Mouse (Mus musculus): ENCODE results near the gene Alox5.
"Not testable (repeated sequence)": the region's sequence is repeated elsewhere in the genome, so short reads cannot be mapped to it uniquely, and the experiment has no call there.

Alox5 gene

GRCm38 (mm10) chr6:116460544-116461283 is at the start of gene Alox5:
Gene Alox5, minus strand, starts transcription at chr6:116461178.
- DNase-seq (ENCODE audit: low spot score in 2 of 2), result peak; percentile 27 to 75

- DNase-seq (ENCODE audit: low spot score in 2 of 2), result not testable (repeated sequence)
These were observed 45.5 kb upstream of the Alox5 start, which contains the start of gene Olfr212 for GRCm38 (mm10) chr6:116506302-116507003. Gene Olfr212, plus strand, starts transcription at chr6:116506516.

GRCm38 (mm10) chr6:116495960-116496359 is 35.0 kb upstream of the Alox5 start:
- DNase-seq (ENCODE audit: low spot score in 2 of 2), result no peak

GRCm38 (mm10) chr6:116493742-116494141 is 32.8 kb upstream of the Alox5 start:
- no peak for DNase-seq (ENCODE audit: low spot score in 2 of 2)

- DNase-seq (ENCODE audit: low spot score in 2 of 2), result no peak
These were observed 27.8 kb upstream of the Alox5 start, which contains the start of gene Olfr211 for GRCm38 (mm10) chr6:116488791-116489190. Gene Olfr211, plus strand, starts transcription at chr6:116489091.

- no peak for DNase-seq (ENCODE audit: low spot score in 2 of 2)
These were observed 25.9 kb upstream of the Alox5 start for GRCm38 (mm10) chr6:116486833-116487232.

GRCm38 (mm10) chr6:116485081-116485480 is 24.1 kb upstream of the Alox5 start:
- DNase-seq (ENCODE audit: low spot score in 2 of 2), result no peak

GRCm38 (mm10) chr6:116468081-116468480 is 7.1 kb upstream of the Alox5 start:
- no peak for DNase-seq (ENCODE audit: low spot score in 2 of 2)

- no peak for DNase-seq (ENCODE audit: low spot score in 2 of 2)
These were observed 1.7 kb downstream of the Alox5 start for GRCm38 (mm10) chr6:116459232-116459631.

GRCm38 (mm10) chr6:116458728-116459127 is 2.2 kb downstream of the Alox5 start:
- no peak for DNase-seq (ENCODE audit: low spot score in 2 of 2)

- no peak for DNase-seq (ENCODE audit: low spot score in 2 of 2)
These were observed 4.5 kb downstream of the Alox5 start for GRCm38 (mm10) chr6:116456482-116456881.

GRCm38 (mm10) chr6:116455781-116456180 is 5.2 kb downstream of the Alox5 start:
- peak in 1 of 2 experiments; percentile 25 for DNase-seq (ENCODE audit: low spot score in 2 of 2)

- no peak for DNase-seq (ENCODE audit: low spot score in 2 of 2)
These were observed 20.1 kb downstream of the Alox5 start for GRCm38 (mm10) chr6:116440849-116441248.

GRCm38 (mm10) chr6:116440447-116440846 is 20.5 kb downstream of the Alox5 start:
- no peak for DNase-seq (ENCODE audit: low spot score in 2 of 2)

GRCm38 (mm10) chr6:116439531-116439930 is 21.4 kb downstream of the Alox5 start:
- DNase-seq (ENCODE audit: low spot score in 2 of 2), result no peak

GRCm38 (mm10) chr6:116438864-116439263 is 22.1 kb downstream of the Alox5 start:
- no peak for DNase-seq (ENCODE audit: low spot score in 2 of 2)

- no peak for DNase-seq (ENCODE audit: low spot score in 2 of 2)
These were observed 32.7 kb downstream of the Alox5 start for GRCm38 (mm10) chr6:116428282-116428681.

GRCm38 (mm10) chr6:116427552-116427951 is 33.4 kb downstream of the Alox5 start:
- no peak for DNase-seq (ENCODE audit: low spot score in 2 of 2)

- no peak for DNase-seq (ENCODE audit: low spot score in 2 of 2)
These were observed 37.3 kb downstream of the Alox5 start for GRCm38 (mm10) chr6:116423664-116424063.

GRCm38 (mm10) chr6:116422991-116423390 is 38.0 kb downstream of the Alox5 start:
- no peak for DNase-seq (ENCODE audit: low spot score in 2 of 2)

GRCm38 (mm10) chr6:116420271-116420670 is 40.7 kb downstream of the Alox5 start:
- no peak for DNase-seq (ENCODE audit: low spot score in 2 of 2)

- no peak for DNase-seq (ENCODE audit: low spot score in 2 of 2)
These were observed 41.3 kb downstream of the Alox5 start for GRCm38 (mm10) chr6:116419699-116420098.

- no peak for DNase-seq (ENCODE audit: low spot score in 2 of 2)
These were observed 42.5 kb downstream of the Alox5 start for GRCm38 (mm10) chr6:116418487-116418886.

All from spleen, postnatal 4 days (tissue).